In genomic region chr2:30545706-30546105, GRCm38 (mm10) we compare ENCODE assay signal across 8 mouse cellular contexts. TPM values are rescaled to one million over a fixed set of nuclear protein-coding genes. Genes with fewer than 3 reads are reported as not detected.
DNase-seq lines count a peak whose midpoint lies in the region; ATAC-seq and TF ChIP-seq lines count a peak whose summit lies in the region.
"Had no signal": no experiment of that assay in that cellular context is flagged by ENCODE, and none has a peak within 500 bp of the region (broad histone marks: within the 10 kb centered on the region; RNA-seq: fewer than 3 reads in every experiment).

No protein-coding gene starts in this region.

- 71% methylated on average over 7 of the region's 7 CpGs for WGBS in lung, embryonic 16.5 days
- WGBS in forebrain, embryonic 16.5 days: 63% methylated on average over 7 of the region's 7 CpGs
- 32% methylated on average over 7 of the region's 7 CpGs for WGBS in limb, embryonic 15.5 days
- 51% methylated on average over 7 of the region's 7 CpGs for WGBS in stomach, postnatal 0 days

- TF ChIP-seq EP300 in stomach, postnatal 0 days (optimal IDR thresholded peaks at IDR 0.05): no peak

- H3K9ac ChIP-seq in lung, embryonic 16.5 days (ENCODE audit: low read length): no peak overlapping the region
- H3K9ac ChIP-seq in forebrain, embryonic 16.5 days (replicated peaks; ENCODE audit: low read depth, low read length): peak overlapping the region; percentile 46
- H3K9ac ChIP-seq in limb, embryonic 15.5 days: no peak overlapping the region
- no peak overlapping the region for H3K9ac ChIP-seq in stomach, postnatal 0 days (ENCODE audit: low read length)

- H3K27ac ChIP-seq in lung, embryonic 16.5 days (ENCODE audit: low read length): no peak overlapping the region
- H3K27ac ChIP-seq in forebrain, embryonic 16.5 days (ENCODE audit: low read length): peak overlapping the region; percentile 74
- no peak overlapping the region for H3K27ac ChIP-seq in limb, embryonic 15.5 days
- no peak overlapping the region for H3K27ac ChIP-seq in stomach, postnatal 0 days (replicated peaks)

- peaks cover 3% of the 10 kb centered on the region for H3K9me3 ChIP-seq in lung, embryonic 16.5 days (ENCODE audit: control insufficient read depth, low read length)
- H3K9me3 ChIP-seq in forebrain, embryonic 16.5 days (ENCODE audit: control insufficient read depth, low read length): no peaks in the 10 kb centered on the region
- H3K9me3 ChIP-seq in limb, embryonic 15.5 days: no peaks in the 10 kb centered on the region
- no peaks in the 10 kb centered on the region for H3K9me3 ChIP-seq in stomach, postnatal 0 days (ENCODE audit: control insufficient read depth, low read length)

- TF ChIP-seq CTCF in stomach, postnatal 0 days (IDR thresholded peaks at IDR 0.05; ENCODE audit: low read depth): no peak

- H3K4me3 ChIP-seq in lung, embryonic 16.5 days (ENCODE audit: low read length): no peak overlapping the region
- H3K4me3 ChIP-seq in forebrain, embryonic 16.5 days (replicated peaks; ENCODE audit: low read length): peak overlapping the region; percentile 26
- H3K4me3 ChIP-seq in limb, embryonic 15.5 days: peak overlapping the region; percentile 36
- H3K4me3 ChIP-seq in stomach, postnatal 0 days (ENCODE audit: low read depth, low read length): no peak overlapping the region

- no peaks in the 10 kb centered on the region for H3K27me3 ChIP-seq in lung, embryonic 16.5 days (ENCODE audit: control insufficient read depth, insufficient read depth, low read depth, low read length)
- H3K27me3 ChIP-seq in forebrain, embryonic 16.5 days (replicated peaks; ENCODE audit: control insufficient read depth, insufficient read depth, low read length): no peaks in the 10 kb centered on the region
- no peaks in the 10 kb centered on the region for H3K27me3 ChIP-seq in limb, embryonic 15.5 days
- H3K27me3 ChIP-seq in stomach, postnatal 0 days (ENCODE audit: control insufficient read depth, insufficient read depth, low read length): no peaks in the 10 kb centered on the region

- peaks cover 20% of the 10 kb centered on the region for H3K4me1 ChIP-seq in lung, embryonic 16.5 days (replicated peaks; ENCODE audit: control insufficient read depth, insufficient read depth, low read length)
- H3K4me1 ChIP-seq in forebrain, embryonic 16.5 days (replicated peaks; ENCODE audit: control insufficient read depth, insufficient read depth, low read length): peaks cover 28% of the 10 kb centered on the region
- peaks cover 35% of the 10 kb centered on the region for H3K4me1 ChIP-seq in limb, embryonic 15.5 days
- H3K4me1 ChIP-seq in stomach, postnatal 0 days (replicated peaks; ENCODE audit: control insufficient read depth, insufficient read depth): peaks cover 6% of the 10 kb centered on the region; the same call in 1 of the 2 replicates

- H3K36me3 ChIP-seq in lung, embryonic 16.5 days (ENCODE audit: control insufficient read depth, insufficient read depth, low read length): no peaks in the 10 kb centered on the region
- no peaks in the 10 kb centered on the region for H3K36me3 ChIP-seq in forebrain, embryonic 16.5 days (ENCODE audit: control insufficient read depth, insufficient read depth)
- no peaks in the 10 kb centered on the region for H3K36me3 ChIP-seq in limb, embryonic 15.5 days
- H3K36me3 ChIP-seq in stomach, postnatal 0 days (ENCODE audit: control insufficient read depth, insufficient read depth, low read length): no peaks in the 10 kb centered on the region

- no peak for DNase-seq in lung, postnatal 10 days
- DNase-seq in stomach, postnatal 0 days (ENCODE audit: low spot score): no peak
- no peak for DNase-seq in frontal cortex, adult 2 months (ENCODE audit: extremely low spot score in 1 of 2, low spot score in 1 of 2)
- DNase-seq in right cerebral cortex, postnatal 36 days (ENCODE audit: low spot score in 2 of 2): no peak

- no peak for ATAC-seq in lung, embryonic 16.5 days (ENCODE audit: low read depth)
- ATAC-seq in forebrain, embryonic 16.5 days: no peak; the same call in 1 of the 2 replicates
- ATAC-seq in limb, embryonic 15.5 days (ENCODE audit: insufficient number of reproducible peaks, low FRiP score, low TSS enrichment, low read depth): no peak
- no peak for ATAC-seq in stomach, postnatal 0 days (ENCODE audit: low FRiP score, low TSS enrichment)

- peak overlapping the region; percentile 69 for H3K4me2 ChIP-seq in lung, embryonic 16.5 days (ENCODE audit: low read depth, low read length)
- H3K4me2 ChIP-seq in forebrain, embryonic 16.5 days (ENCODE audit: low read length): peak overlapping the region; percentile 56
- H3K4me2 ChIP-seq in limb, embryonic 15.5 days: peak overlapping the region; percentile 78
- H3K4me2 ChIP-seq in stomach, postnatal 0 days (replicated peaks; ENCODE audit: low read depth): peak overlapping the region; percentile 45; the same call in 1 of the 2 replicates

RNA-seq across cellular contexts. Expression of gene Cstad, which starts 49.1 kb away (rescaled TPM):
- 0.69 and 1.6 TPM in 2 replicates for polyA plus RNA-seq in lung, embryonic 16.5 days (2015; fragmentation: Nextera tagmentation; extraction: Ambion mirVana)
- polyA plus RNA-seq in forebrain, embryonic 16.5 days (2015; fragmentation: Nextera tagmentation; extraction: Ambion mirVana): 0.89 and 0.93 TPM in 2 replicates
- 2.0 and 2.2 TPM in 2 replicates for polyA plus RNA-seq in limb, embryonic 15.5 days (2015; fragmentation: Nextera tagmentation; extraction: Ambion mirVana)
- polyA plus RNA-seq in stomach, postnatal 0 days (2015; fragmentation: Nextera tagmentation; extraction: Ambion mirVana): 0.57 and 0.63 TPM in 2 replicates
- polyA plus RNA-seq in frontal cortex, adult 2 months (2012; rRNA removed): 4.2 and 5.7 TPM in 2 replicates
- polyA plus RNA-seq: liver, embryonic 16.5 days had no signal

Comparison
In these comparisons a context has a peak if more than half of its experiments do, and no peak if none do; other contexts are left out.
1. H3K4me3 ChIP-seq: peak in forebrain, embryonic 16.5 days (single experiment) and limb, embryonic 15.5 days (single experiment); none in lung, embryonic 16.5 days (single experiment) and stomach, postnatal 0 days (single experiment).
2. Peak in every context shown above with its lines, with median percentiles within 50 percentile points of each other: H3K4me2 ChIP-seq.